20 mouse cellular contexts compared by ENCODE assay signal in genomic region chr9:58130909-58131308, GRCm38 (mm10). TPM values are rescaled to one million over a fixed set of nuclear protein-coding genes. Genes with fewer than 3 reads are reported as not detected.
DNase-seq lines count a peak whose midpoint lies in the region; ATAC-seq lines count a peak whose summit lies in the region.
"Had no signal": no experiment of that assay in that cellular context is flagged by ENCODE, and none has a peak within 500 bp of the region (broad histone marks: within the 10 kb centered on the region; RNA-seq: fewer than 3 reads in every experiment).

No protein-coding gene starts in this region.

- no peaks in the 10 kb centered on the region for H3K27me3 ChIP-seq in limb, embryonic 13.5 days
- peaks cover 49% of the 10 kb centered on the region for H3K27me3 ChIP-seq in heart, embryonic 11.5 days (ENCODE audit: control insufficient read depth, insufficient read depth, low read length)
- H3K27me3 ChIP-seq: forebrain, embryonic 12.5 days had no signal

- no peak overlapping the region for H3K4me3 ChIP-seq in limb, embryonic 13.5 days
- no peak overlapping the region for H3K4me3 ChIP-seq in heart, embryonic 11.5 days (ENCODE audit: low read depth, low read length)
- H3K4me3 ChIP-seq: embryonic facial prominence, embryonic 15.5 days; forebrain, embryonic 12.5 days; midbrain, embryonic 13.5 days had no signal

- H3K27ac ChIP-seq in limb, embryonic 13.5 days = no peak overlapping the region
- H3K27ac ChIP-seq in heart, embryonic 11.5 days (ENCODE audit: low read depth, low read length) = no peak overlapping the region
- H3K27ac ChIP-seq: embryonic facial prominence, embryonic 15.5 days; forebrain, embryonic 12.5 days; midbrain, embryonic 13.5 days had no signal

- H3K9me3 ChIP-seq in limb, embryonic 13.5 days = no peaks in the 10 kb centered on the region
- H3K9me3 ChIP-seq in heart, embryonic 11.5 days (replicated peaks; ENCODE audit: control insufficient read depth, low read length) = no peaks in the 10 kb centered on the region
- H3K9me3 ChIP-seq: embryonic facial prominence, embryonic 15.5 days; forebrain, embryonic 12.5 days; midbrain, embryonic 13.5 days had no signal

- DNase-seq in kidney, adult 11 months = peak; percentile 64
- DNase-seq in kidney, postnatal 4 days = no peak
- DNase-seq in kidney, adult 18-20 months = peak; percentile 40
- peak; percentile 35 for DNase-seq in kidney, postnatal 10 days
- DNase-seq in spleen, postnatal 10 days (ENCODE audit: low spot score in 2 of 2) = no peak
- no peak for DNase-seq in thymus, postnatal 25 days
- DNase-seq: adrenal gland, adult 8-10 months; gastrocnemius, postnatal 10 days; heart, adult 18-20 months; liver; lung, postnatal 10 days; right cerebral cortex, postnatal 25 days; thymus, adult 2 months had no signal

- H3K4me2 ChIP-seq in limb, embryonic 13.5 days (replicated peaks) = peak overlapping the region; percentile 60
- H3K4me2 ChIP-seq in heart, embryonic 11.5 days = no peak overlapping the region
- H3K4me2 ChIP-seq: embryonic facial prominence, embryonic 15.5 days; forebrain, embryonic 12.5 days; midbrain, embryonic 13.5 days had no signal

- peaks cover 88% of the 10 kb centered on the region for H3K4me1 ChIP-seq in limb, embryonic 13.5 days
- H3K4me1 ChIP-seq in heart, embryonic 11.5 days (ENCODE audit: control insufficient read depth, insufficient read depth, low read length) = peaks cover 43% of the 10 kb centered on the region

- H3K36me3 ChIP-seq in limb, embryonic 13.5 days = no peaks in the 10 kb centered on the region
- no peaks in the 10 kb centered on the region for H3K36me3 ChIP-seq in heart, embryonic 11.5 days (ENCODE audit: control insufficient read depth, insufficient read depth, low read length)
- H3K36me3 ChIP-seq: embryonic facial prominence, embryonic 15.5 days; forebrain, embryonic 12.5 days; midbrain, embryonic 13.5 days had no signal

- H3K9ac ChIP-seq in limb, embryonic 13.5 days = no peak overlapping the region
- H3K9ac ChIP-seq in heart, embryonic 11.5 days (ENCODE audit: low read depth, low read length) = no peak overlapping the region
- H3K9ac ChIP-seq: embryonic facial prominence, embryonic 15.5 days; forebrain, embryonic 12.5 days; midbrain, embryonic 13.5 days had no signal

- no peak for ATAC-seq in limb, embryonic 13.5 days (ENCODE audit: low FRiP score, low read depth)
- ATAC-seq in heart, embryonic 11.5 days (replicated peaks; ENCODE audit: insufficient number of reproducible peaks, low FRiP score, low TSS enrichment) = no peak
- ATAC-seq: midbrain, embryonic 13.5 days had no signal

- WGBS in limb, embryonic 13.5 days = 41% methylated on average over 3 of the region's 3 CpGs
- WGBS in heart, embryonic 11.5 days (ENCODE audit: insufficient replicate concordance) = 25% methylated on average over 3 of the region's 3 CpGs

RNA-seq across cellular contexts. Expression of gene Ccdc33, which starts 12.3 kb away (rescaled TPM):
- polyA plus RNA-seq in limb, embryonic 13.5 days (2015; fragmentation: Nextera tagmentation; extraction: Ambion mirVana) = 0.15 and 0.20 TPM in 2 replicates
- 0.37 TPM in 1 of 2 replicates, not detected in the other for polyA plus RNA-seq in heart, embryonic 11.5 days (2014; fragmentation: Nextera tagmentation; extraction: Ambion mirVana)
- polyA plus RNA-seq: liver, embryonic 16.5 days; stomach, embryonic 16.5 days had no signal

Comparison
In these comparisons a context has a peak if more than half of its experiments do, and no peak if none do; other contexts are left out.
1. DNase-seq: peak in kidney, adult 11 months (single experiment), kidney, adult 18-20 months (single experiment) and kidney, postnatal 10 days (single experiment); none in kidney, postnatal 4 days (0 of 2), spleen, postnatal 10 days (0 of 2) and thymus, postnatal 25 days (single experiment).